Mouse (Mus musculus) embryo, embryonic 11.5 days (tissue): ENCODE results near the gene Ppp2r2c.
A peak's percentile ranks its signal among the peaks of the same experiment; 100 is the strongest.

Experiments used
- DNase-seq: peaks from one replicate; pipeline ENCODE4 v3.0.0-alpha.2; 2012; ENCODE audit warnings: low read depth, low spot score

The Ppp2r2c gene

DNA sequence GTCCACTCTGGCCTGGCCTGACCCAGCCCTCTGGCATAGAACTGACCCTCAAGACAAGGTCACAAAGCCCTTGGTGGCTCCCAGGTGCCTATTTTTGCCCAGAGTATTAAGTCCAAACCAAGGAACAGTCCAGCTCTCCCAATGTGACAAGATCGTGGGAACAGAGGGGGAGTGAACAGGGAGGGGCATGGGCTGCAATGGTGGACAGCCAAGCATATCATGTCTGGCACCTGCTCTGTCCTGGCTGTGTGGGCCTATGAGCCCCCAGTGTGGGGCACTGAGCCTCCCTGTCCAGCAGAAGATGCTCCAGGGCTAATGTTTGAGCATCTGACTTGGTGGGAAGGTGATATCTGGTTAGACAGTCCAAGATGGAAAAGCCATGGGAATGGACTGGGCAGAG is 118.3 kb downstream of the Ppp2r2c start:
- no peak for DNase-seq

DNA sequence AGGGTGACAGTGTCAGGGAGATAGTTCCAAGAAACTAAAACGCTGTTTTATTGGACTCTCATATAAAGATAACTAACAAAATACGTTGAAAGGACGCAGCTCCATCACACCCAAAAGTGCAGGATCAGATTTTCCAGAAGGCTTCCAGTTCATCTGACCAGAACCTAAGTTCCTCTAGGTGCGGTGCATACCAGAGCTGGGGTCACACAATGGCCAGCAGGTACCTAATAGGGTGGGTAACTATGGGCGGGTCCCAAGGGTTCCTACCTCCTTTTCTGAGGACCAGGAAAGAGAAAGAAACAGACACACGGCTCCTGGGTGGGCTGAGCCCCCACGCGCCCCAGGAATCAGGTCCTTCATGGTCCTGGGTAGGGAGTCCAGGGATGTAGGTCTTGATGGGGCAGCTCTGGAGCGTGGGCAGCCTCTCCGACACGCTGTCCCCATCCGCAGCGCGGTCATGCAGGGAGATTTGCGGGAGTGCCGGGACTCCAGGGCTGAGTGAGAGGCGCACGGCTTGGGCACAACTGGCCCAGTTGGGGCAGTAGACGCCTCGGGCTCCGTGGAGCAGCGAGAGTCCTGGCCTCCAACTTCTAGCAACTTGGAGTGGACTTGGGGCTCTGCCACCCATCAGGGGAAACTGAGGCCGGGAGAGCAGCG is 119.9 kb downstream of the Ppp2r2c start:
- DNase-seq = no peak

DNA sequence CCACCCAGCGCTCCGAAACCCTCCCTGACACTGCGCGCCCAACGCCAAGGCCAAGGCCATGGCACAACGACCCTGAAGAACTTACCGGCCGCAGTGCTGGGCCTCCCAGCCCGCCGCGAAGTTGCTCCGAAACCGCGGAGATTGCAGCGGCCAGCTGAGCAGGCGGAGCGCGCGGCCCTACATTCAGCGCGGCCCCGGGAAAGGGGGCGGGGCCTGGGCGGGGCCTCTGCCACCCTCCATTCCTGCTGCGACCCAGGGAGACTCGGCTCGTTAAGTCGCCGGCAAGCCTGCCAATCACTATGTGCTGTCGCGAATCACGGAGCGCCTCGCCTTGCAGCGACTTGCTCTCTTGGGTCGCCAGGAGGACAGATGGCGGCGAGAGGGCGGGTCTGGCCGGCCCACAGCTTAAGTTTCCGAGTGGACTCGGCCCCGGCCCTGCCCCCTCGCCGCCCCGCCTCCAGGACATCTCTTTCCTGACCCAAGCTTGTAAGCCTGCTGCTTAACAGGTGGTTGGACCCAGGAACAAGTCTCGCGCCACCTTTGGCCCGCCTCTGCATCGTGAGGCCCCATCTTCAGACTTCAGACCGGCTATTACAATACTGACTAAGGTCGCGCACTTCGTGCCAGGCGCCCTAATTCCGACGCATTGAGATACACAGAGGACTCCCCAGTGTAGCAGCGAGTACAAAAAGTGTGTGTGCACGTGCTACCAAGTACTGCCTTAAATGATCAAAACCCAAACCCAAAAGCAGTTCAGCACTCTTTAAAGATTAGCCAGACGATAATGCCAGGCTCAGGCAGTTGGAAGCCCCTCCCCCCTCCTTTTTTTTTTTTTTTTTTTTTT is 120.7 kb downstream of the Ppp2r2c start, which contains the start of gene Wfs1:
Wfs1 (minus strand) TSS at position 425 of the 844 bp plus-strand sequence.
- DNase-seq = peak; percentile 90

DNA sequence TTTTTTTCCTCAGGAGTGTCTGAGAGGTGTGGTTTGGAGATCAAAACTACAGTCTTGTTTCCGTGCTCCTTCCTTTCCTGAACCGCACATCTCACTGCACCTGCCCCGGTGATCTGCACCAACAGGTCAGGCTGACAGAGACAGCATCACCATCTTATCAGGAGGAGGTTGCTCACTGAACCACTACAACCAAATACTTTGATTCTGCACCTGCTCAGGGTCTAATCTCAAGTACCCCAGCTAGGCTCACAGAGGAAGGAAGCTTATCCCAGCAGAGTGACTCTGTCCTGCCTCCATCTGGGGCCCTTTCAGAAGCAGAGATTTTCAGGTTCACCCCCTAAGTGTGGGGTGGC is 121.3 kb downstream of the Ppp2r2c start:
- no peak for DNase-seq

DNA sequence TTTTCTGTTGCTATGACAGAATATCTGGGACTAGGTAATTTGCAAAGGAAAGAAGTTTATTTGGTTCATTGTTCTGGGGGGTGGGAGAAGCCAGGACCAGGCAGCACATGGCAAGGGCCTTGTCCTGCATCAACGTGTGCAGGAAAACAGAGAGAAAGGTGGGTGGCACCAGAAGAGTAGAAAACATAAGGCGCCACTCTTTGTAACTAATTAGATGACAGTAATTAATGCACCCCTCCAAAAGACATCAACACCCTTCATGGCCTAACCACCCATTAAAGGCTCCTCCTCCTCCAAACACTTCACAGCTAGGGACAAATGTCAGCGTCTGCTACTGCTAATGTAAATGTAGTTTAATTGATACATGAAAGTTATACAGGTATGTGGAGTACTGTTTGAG is 121.9 kb downstream of the Ppp2r2c start:
- DNase-seq = no peak

DNA sequence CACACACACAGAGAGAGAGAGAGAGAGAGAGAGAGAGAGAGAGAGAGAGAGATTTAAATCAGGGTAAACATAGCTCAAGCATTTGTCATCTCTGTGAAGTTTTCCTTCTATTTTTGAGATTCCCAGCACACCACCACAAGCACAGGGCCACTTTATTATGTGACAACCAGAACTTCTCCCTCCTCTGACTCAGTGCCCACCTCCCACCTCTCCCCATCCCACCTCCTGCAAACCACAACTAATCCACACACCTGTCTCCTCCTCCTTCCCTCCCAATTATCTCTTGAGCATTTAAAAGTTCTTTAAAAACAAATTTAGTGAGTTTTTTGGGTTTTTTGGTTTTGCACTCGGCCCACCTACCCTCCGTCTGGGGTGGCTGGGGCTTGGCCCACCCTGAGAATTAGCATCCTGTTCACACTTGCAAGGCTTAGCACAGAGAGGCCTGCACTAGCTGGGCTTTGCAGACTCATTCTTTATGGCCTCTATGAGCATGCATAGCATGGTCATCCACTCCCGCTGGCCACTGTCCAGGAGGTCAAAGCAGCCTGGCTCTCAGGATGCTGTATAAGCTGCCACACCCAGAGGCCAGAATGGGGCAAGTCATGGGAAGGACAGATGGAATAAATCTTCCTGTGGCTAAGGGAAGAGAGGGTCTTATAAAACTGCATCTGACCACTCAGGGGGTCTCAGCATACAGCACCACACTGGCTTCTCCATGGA is 122.5 kb downstream of the Ppp2r2c start:
- DNase-seq = no peak

DNA sequence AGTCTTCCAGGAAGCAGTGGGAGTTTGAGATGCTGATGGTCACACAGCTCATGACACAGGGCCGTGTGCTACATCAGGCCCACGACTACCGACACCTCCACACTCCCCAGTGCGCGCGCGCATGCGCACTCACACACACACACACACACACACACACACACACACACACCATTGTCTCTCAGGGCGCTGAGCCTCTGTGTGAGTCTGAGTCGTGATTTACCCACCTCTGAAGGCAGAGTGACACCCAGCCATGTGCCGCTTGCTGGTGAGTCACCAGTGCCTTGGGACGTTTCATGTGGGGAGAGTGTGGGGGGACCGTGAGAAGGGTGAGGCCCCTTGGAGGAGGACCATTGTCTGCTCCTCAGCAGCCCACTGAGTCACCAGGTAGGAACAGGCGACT is 128.1 kb downstream of the Ppp2r2c start:
- DNase-seq = no peak

DNA sequence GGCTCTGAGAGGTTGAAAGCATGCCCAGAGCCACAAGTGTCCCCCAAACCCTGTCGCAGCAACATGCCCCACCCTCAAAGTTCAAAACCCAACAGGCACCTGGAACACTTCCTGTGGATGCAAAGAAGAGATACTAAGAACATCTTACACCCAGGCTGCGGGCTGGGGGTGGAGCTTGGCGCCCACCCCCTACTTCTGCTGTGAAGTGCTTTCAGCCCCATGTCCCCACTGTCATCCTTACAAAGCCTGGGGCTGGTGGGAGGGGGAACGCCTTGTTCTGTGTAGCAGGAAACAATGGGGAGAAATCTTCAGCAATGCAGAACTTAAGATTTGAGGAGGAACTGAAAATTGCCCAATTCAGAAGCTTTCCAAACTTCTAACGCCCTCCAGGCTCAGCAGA is 129.7 kb downstream of the Ppp2r2c start:
- DNase-seq = no peak

DNA sequence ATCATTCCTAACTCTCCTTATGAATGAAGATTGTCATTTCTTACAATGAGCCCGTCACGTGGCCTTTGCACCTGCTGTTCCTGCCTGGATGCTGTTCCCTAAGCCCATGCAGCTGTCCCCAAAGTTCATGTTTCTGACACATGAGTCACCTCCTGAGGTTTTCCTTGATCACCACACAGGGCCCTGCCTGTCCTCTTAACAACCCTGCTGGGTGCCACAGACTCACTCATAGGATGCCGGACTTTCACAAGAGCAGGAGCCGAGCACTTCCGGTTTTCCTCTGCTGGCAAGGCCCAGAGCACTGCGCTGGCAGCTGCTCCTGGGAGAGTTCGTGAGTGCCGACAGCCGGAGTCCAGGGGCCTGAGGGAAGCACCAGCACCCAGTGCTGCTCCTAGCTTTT is 132.7 kb downstream of the Ppp2r2c start:
- DNase-seq = no peak

DNA sequence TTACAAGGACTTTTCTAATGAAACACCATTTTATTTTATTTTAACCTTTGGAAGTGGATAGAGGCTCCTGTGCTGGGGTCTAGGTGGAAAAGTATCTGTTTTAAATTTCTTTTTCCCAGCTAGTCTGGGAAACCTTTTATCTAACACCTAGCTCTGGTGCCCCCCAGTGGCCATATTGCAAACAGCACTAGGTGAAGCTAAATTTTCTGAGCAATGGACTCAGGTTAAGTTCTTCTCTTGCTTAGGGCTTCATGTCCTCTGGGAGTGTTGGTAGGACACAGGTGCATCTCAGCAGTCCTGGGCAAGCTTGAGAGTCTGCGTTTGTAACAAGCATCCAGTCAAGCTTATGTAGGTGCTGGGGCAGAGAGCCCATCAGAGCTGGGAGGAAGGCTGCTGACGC is 133.7 kb downstream of the Ppp2r2c start:
- peak; percentile 42 for DNase-seq
